19 mouse cellular contexts compared by ENCODE assay signal in genomic region chr5:77252115-77252827, GRCm38 (mm10). TPM values are rescaled to one million over a fixed set of nuclear protein-coding genes. Genes with fewer than 3 reads are reported as not detected.
DNase-seq lines count a peak whose midpoint lies in the region; ATAC-seq and TF ChIP-seq lines count a peak whose summit lies in the region.
"Had no signal": no experiment of that assay in that cellular context is flagged by ENCODE, and none has a peak within 500 bp of the region (broad histone marks: within the 10 kb centered on the region; RNA-seq: fewer than 3 reads in every experiment).

No protein-coding gene starts in this region.

- peak; percentile 51 for TF ChIP-seq CTCF in Patski (IDR thresholded peaks at IDR 0.05)

- CTCF ChIA-PET in Patski (lab: Charles Lee), result no interaction called here

- peak; percentile 13 for DNase-seq in lung, postnatal 36 days
- DNase-seq in lung, postnatal 10 days, result no peak
- no peak for DNase-seq in Patski (ENCODE audit: low read depth, low spot score)
- DNase-seq in induced T-regulatory cell, adult 2 months (ENCODE audit: low read depth), result peak; percentile 76
- no peak for DNase-seq in right cerebral cortex, postnatal 25 days
- DNase-seq in cerebellum, postnatal 36 days, result no peak
- DNase-seq in urinary bladder, postnatal 14 days (ENCODE audit: low spot score), result no peak
- DNase-seq: adrenal gland, adult 2 months; cerebellum, adult 9-11 months; lung, postnatal 4 days; midbrain, embryonic 14.5 days; retina, postnatal 1 day had no signal

- POLR2A ChIA-PET in Patski (lab: Charles Lee), result no interaction called here

- ATAC-seq in Patski, result peak; percentile 68
- no peak for ATAC-seq in erythroid progenitor cell, adult 5-6 weeks (replicated peaks; ENCODE audit: low FRiP score, poor library complexity, severe bottlenecking)
- ATAC-seq: intestine, embryonic 15.5 days had no signal

- in situ Hi-C loops in Patski (cut with MboI; ENCODE audit: low pct_unique_long_range_greater_than_20kb), result no loop called here

- H3K27me3 ChIP-seq in Patski, result no peaks in the 10 kb centered on the region
- H3K27me3 ChIP-seq: heart, embryonic 15.5 days; intestine, embryonic 15.5 days; limb, embryonic 13.5 days; liver, embryonic 15.5 days had no signal

RNA-seq across cellular contexts. Expression of gene Rest, which starts 13.0 kb away (rescaled TPM):
- 25.7 TPM for polyA plus RNA-seq in Patski (2021)
- 7.2 and 8.8 TPM in 2 replicates for total RNA-seq in erythroid progenitor cell, adult 5-6 weeks (2015; ENCODE audit: low replicate concordance)
- total RNA-seq in erythroid progenitor cell, adult 5-6 weeks (2017; ENCODE audit: low replicate concordance), result 11.2 and 13.4 TPM in 2 replicates

RNA-seq across cellular contexts. Expression of gene Spink2, which starts 41.0 kb away (rescaled TPM):
- not detected for polyA plus RNA-seq in Patski (2021)
- total RNA-seq in erythroid progenitor cell, adult 5-6 weeks (2015; ENCODE audit: low replicate concordance), result not detected in 2 replicates
- not detected in 2 replicates for total RNA-seq in erythroid progenitor cell, adult 5-6 weeks (2017; ENCODE audit: low replicate concordance)
- total RNA-seq: layer of hippocampus, adult 8-10 months; left cerebral cortex, adult 2 months had no signal
- polyA plus RNA-seq: adrenal gland, adult 2 months; midbrain, embryonic 14.5 days had no signal

RNA-seq across cellular contexts. Expression of gene Noa1, which starts 57.6 kb away (rescaled TPM):
- polyA plus RNA-seq in Patski (2021), result 28.2 TPM
- 6.3 and 10.5 TPM in 2 replicates for total RNA-seq in erythroid progenitor cell, adult 5-6 weeks (2015; ENCODE audit: low replicate concordance)
- total RNA-seq in erythroid progenitor cell, adult 5-6 weeks (2017; ENCODE audit: low replicate concordance), result 11.6 and 28.2 TPM in 2 replicates

RNA-seq across cellular contexts. Expression of gene Polr2b, which starts 57.7 kb away (rescaled TPM):
- polyA plus RNA-seq in Patski (2021), result 75.3 TPM
- 43.6 and 62.5 TPM in 2 replicates for total RNA-seq in erythroid progenitor cell, adult 5-6 weeks (2015; ENCODE audit: low replicate concordance)
- total RNA-seq in erythroid progenitor cell, adult 5-6 weeks (2017; ENCODE audit: low replicate concordance), result 53.7 and 109 TPM in 2 replicates

Comparison
In these comparisons a context has a peak if more than half of its experiments do, and no peak if none do; other contexts are left out.
1. DNase-seq: peak in lung, postnatal 36 days (single experiment) and induced T-regulatory cell, adult 2 months (single experiment); none in lung, postnatal 10 days (single experiment), Patski (single experiment), right cerebral cortex, postnatal 25 days (single experiment), cerebellum, postnatal 36 days (0 of 2) and urinary bladder, postnatal 14 days (single experiment).